Mouse (Mus musculus): ENCODE results near the gene Gm28035. TPM values are rescaled to one million over a fixed set of nuclear protein-coding genes. Genes with fewer than 3 reads are reported as not detected.

Gm28035 gene
- total RNA-seq, 4 experiments from 2014 or later = 0.58 to 5.3 (median 2.8) TPM

DNA sequence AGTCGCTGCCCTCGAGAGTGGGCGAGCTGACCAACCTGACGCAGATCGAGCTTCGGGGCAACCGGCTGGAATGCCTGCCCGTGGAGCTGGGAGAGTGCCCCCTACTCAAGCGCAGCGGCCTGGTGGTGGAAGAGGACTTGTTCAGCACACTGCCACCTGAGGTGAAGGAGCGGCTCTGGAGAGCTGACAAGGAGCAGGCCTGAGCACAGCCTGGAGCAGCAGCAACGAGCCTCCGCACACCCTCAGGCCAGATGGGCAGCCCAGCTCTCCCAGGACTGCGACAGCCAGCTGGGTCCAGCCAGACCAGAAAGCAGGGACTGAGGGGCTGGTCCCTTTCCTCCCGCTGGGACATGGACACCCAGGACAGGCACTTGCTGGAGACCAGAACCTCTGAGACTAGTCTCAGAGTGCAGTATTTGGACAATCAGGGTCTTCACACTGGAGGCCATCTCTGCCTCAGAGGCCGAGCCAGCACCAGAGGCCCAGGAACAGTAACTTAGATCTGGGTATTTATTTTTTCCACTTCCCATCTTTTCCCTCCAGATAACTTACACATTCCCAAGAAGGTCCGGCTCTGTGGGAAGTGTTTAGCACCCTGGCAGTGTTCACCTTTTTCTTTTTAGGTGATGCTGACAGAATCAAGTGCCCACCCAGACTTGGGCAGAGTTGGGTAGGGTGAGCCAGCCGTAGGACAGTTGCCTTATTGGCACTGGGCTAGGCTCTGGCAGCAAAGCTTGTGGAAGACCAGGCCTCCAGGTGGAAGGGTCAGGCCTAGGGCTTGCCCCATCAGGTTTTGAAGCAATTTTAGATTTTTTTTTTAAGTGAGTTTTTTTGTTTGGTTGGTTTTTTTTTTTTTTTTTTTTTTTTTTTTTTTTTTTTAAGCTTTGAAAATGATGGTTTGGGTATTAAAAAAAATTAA, 21.8 kb downstream of the Gm28035 start:
- DNase-seq = no peak

DNA sequence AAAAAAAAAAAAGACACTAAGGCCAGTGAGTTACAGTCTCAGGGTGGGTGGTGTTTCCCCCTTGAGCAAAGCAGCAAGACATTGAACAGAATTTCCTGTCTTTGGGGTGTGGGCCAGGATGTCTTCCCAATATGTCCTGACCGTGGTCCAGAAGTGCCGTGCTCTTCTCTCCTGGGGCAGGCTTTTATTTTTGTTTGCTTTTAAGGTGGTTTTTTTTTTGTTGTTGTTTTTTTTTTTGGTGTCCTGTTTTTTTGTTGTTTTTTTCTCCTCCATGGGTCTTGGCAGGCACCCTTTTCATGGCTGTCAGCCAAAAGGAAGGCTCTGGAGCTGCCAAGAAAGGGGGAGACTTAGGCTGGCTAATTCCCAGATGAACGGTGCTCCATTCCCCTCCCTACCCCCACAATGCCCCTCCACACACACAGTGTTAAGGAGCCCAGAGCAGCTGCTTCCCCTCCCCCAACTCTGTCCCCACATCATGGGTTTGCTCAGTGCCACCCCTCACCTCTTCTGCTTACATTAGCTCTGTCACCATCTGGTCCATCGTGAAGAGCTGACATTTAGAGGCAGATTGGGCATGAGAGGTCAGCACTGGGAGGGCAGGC, 22.6 kb downstream of the Gm28035 start:
- no peak for DNase-seq

DNA sequence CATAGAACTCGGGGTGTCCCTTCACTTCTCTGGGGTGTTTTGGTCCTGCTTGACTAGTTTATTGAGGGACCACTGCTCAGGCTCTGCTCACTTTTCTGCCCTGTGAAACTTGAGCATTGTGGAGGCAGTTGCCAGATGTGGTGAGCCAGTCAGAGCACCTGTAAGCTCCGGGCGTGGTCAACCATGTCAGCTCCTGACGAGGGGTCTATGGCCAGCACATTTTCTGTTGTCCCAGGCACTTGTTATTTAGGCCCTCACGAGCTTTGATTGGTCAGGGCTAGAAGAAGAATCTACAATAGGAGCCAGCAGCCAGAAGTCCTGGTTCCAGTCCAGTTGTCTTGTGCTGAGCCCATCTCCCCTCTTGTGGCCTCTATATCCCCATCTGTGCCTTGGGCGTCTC, 23.4 kb downstream of the Gm28035 start:
- no peak for DNase-seq

DNA sequence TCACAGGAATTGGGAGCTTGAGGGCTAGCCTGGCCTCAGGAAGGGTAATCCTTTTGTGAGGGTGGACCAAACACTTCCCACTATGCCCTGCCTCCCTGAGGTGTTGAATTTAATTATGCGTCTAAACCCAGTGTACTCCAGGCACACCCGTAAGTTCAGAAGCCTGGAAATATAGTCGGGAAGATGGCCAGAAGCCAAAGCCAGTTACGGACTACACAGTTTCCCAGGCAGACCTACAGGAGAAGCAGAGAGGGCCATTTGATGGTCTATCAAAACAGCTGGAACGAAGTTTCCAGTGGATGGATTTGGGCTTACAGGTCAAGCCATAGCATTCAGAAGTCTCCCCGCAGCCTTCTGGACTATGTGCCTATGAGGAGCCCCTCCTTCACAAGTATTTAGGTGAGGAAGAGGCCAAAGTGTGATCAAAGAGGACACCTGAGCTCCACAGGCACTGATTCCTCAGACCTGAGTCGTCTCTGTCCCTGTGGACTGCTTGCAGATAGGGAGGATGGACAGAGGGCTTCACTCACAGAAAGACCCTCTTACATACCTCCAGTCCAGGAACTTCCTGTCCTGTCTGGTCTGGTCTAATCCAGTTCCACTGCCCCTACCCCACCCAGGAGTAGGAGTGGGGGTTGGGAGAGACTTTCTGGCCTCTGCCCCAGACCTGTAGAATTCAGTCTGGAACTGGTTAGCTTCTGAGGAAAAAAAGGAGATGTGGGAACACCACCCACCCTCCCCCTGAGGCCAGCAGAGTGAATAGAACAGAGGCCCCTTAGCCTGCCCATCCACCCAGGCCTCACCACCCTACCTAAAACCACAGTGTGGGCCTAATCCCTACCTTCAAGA, 24.5 kb downstream of the Gm28035 start:
- no peak for DNase-seq

GRCm38 (mm10) chr2:30265767-30266253, 25.4 kb downstream of the Gm28035 start, which contains the start of gene Phyhd1:
Gene Phyhd1 (plus strand): TSS chr2:30266203.
- peak; percentile 74 for DNase-seq

GRCm38 (mm10) chr2:30266392-30266941, 26.1 kb downstream of the Gm28035 start:
- DNase-seq = no peak

- DNase-seq = no peak
Measured at GRCm38 (mm10) chr2:30267466-30267865, 27.1 kb downstream of the Gm28035 start.

GRCm38 (mm10) chr2:30268371-30268770, 28.0 kb downstream of the Gm28035 start:
- DNase-seq = no peak

DNA sequence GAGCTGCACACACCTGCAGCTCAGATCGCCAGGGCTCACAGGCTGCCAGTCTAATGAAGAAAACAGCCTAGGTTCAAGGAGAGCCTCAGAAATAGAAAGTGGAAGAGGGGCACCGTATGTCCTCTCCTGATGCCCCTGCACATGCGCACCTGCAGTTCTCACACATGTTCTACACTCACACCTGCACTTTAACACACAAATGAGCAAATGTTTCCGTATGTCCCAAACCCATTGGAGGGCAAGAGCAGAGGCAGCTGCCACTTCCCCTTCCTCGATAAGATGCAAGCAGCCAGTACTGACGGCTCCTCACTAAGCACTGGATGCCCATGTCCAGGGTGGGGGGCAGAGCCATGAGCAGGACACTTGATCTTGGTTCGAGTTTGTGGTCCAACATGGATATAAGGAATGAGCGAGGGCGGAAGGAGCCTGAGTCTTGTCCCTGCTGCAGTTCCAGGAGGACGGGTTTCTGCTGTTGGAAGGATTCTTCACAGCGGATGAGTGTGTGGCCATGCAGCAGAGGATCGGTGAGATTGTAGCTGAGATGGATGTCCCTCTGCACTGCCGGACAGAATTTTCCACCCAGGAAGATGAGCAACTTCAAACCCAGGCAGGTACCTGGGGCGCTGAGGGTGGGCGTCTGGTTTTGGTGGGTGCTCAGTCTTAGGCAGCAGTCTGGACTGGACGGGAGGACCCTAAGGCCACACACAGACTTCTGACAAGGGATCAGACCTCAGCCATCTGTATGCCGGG, 29.0 kb downstream of the Gm28035 start:
- DNase-seq = no peak

GRCm38 (mm10) chr2:30270134-30270533, 29.8 kb downstream of the Gm28035 start:
- DNase-seq = peak; percentile 74

GRCm38 (mm10) chr2:30280743-30281142, 40.4 kb downstream of the Gm28035 start, which contains the start of gene Gm28038:
Gene Gm28038 (plus strand): TSS chr2:30281043.
- no peak for DNase-seq

DNA sequence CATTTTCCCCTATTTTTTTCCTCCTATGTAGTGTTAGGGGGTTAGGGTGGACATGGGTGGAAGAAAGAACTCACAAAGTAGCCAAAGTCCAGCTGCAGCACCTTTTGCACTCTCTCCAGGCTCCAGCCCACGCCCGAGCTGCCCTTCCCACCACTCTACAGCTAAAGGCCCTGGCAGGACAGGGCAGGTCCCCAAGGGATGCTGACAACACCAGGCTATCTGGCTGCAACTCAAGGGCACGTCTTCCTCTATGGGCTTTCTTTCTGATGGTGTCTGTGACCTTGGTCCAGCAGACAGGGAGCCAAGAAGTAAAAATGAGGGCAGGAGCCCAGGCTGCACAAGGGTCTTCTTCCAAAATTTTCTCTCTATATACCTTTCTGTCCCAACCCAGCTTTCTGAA, 41.3 kb downstream of the Gm28035 start:
- DNase-seq = peak; percentile 67

DNA sequence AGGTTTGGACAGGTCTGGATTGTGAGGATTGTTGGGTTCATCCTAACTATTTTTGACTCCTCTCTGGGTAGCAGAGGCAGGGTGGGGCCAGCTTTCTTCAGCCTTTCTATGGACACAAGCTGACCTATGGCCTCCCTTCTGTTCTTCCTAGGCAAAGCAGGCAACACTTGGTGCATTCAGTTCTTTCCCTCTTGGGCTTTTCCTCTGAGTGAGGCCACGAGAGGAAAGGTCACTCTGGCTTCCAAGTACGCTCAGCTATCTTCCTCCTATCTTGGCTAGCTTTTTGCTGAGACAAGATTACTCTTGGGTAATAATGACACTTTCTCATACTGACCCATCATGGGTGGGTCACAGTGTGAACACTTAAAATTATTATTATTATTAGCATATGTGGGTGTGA, 42.8 kb downstream of the Gm28035 start:
- no peak for DNase-seq

DNA sequence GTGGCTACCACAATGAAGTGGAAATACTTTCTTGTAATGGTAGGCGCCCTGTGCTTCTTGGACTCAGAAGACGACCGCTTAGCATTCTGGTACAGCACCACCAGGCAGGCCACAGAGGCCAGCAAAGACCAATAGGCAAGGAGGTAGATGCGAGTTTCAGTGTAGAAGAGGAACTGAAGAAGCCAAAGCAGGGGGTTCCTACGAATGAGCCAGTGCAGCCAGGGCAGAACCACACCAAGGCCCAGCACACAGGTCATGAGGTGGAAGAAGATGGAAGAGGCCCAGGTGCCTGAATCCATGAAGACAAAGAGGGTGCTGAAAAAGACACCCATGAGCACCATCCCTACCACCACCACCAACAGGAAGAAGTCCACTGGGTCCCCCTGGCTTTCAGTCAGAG, 44.6 kb downstream of the Gm28035 start:
- no peak for DNase-seq

GRCm38 (mm10) chr2:30285416-30286181, 45.2 kb downstream of the Gm28035 start:
- DNase-seq = no peak

DNA sequence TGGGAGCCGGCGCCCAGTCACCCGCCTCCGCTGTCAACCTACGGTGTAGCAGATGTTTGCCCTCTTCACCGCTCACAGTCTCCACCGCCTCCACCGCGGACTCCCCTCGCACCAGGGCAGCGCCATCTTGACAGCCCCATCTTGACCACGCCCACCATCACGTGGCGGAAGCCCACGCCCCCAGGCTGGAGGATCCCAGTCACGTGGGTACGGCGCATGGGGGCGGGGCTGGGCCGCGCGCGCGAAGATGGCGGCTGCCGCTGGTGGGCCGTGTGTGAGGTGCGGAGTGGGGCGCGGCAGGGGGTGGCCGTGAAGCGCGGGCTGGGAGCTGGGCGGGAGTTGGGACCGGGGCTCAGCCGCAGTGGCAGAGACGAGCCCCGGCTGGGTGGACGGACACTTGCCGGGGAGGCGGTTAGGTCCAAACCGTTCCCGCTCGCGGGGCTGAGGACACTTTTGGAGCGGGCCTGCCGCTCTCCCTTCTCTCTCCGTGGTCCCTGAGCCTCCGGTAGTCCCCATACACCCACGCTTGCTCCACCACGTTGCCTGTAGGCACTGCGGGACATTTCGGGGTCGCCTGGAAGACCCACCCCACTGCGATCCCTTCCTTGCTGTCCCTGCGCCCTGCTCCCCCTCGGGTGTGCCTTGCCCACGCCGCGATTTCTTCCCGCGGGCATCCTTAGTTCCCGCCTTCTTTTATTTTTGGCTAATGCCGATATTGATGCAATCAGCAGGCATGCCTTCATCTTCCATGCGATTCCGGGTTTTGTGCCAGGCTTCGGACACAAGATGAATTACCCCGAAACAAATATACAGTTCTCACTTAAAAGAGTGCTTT, 46.0 kb downstream of the Gm28035 start, which contains the start of the genes Dolk and Nup188:
TSS of gene Dolk (minus strand) at position 143 of the 835 bp plus-strand sequence.
TSS of gene Nup188 (plus strand) at position 206 of the 835 bp plus-strand sequence.
- DNase-seq = peak; percentile 91

- DNase-seq = no peak
Measured at GRCm38 (mm10) chr2:30287027-30287373, 46.6 kb downstream of the Gm28035 start.

- no peak for DNase-seq
Measured at GRCm38 (mm10) chr2:30299525-30299924, 59.2 kb downstream of the Gm28035 start.

- no peak for DNase-seq
Measured at GRCm38 (mm10) chr2:30299966-30300365, 59.6 kb downstream of the Gm28035 start.

DNA sequence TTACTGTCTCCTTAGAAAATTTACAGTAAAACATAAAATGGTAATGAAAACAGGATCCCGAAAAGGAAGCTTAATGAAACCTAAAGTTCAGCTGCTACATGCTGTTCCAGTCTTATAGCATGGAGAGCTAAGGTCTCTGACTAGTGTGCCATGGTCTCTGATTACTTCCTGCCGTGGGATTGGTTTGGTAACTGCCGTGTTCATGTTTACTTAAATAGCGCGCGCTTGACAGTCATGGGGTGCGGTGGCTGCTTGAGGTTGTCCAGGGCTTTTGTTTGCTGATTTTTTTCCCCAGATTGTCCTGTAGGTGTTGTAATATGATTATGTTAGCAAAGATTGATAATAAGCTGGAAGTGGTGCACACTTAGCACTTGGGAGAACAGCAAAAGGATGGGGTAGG, 65.7 kb downstream of the Gm28035 start:
- no peak for DNase-seq

Data from adrenal gland, adult 8-10 months (tissue).